Mouse (Mus musculus) ES-E14 (cell line): Measurements from ENCODE around the gene Btbd16. TPM values are rescaled to one million over a fixed set of nuclear protein-coding genes. Genes with fewer than 3 reads are reported as not detected.

ENCODE experiments used
- DNase-seq: peaks from one replicate; pipeline ENCODE4 v3.0.0-alpha.2; 2013; ENCODE audit warnings: low read depth, low spot score
- H3K27ac ChIP-seq: 2 replicates; pipeline ENCODE4 v1.5.1; 2012; ENCODE audit warnings: low read depth, mild to moderate bottlenecking, low read length, moderate library complexity, mixed read lengths; ENCODE audit not compliant: poor library complexity, insufficient read depth, severe bottlenecking
- H3K36me3 ChIP-seq: 2 replicates; pipeline ENCODE4 v1.6.1; 2012; ENCODE audit warnings: mild to moderate bottlenecking, low read length, moderate library complexity, mixed read lengths; ENCODE audit not compliant: control insufficient read depth, poor library complexity, insufficient read depth, severe bottlenecking
- H3K4me1 ChIP-seq, 2 experiments: fragments of 150-350 bp in 1 of 2; sonication (generic) in 1 of 2; 2 replicates each; pipeline ENCODE4 v1.6.1; 2012; ENCODE audit warnings: low read length in 2 of 2, mild to moderate bottlenecking in 1 of 2, mixed read lengths in 1 of 2; ENCODE audit not compliant: control insufficient read depth in 2 of 2, insufficient read depth in 2 of 2, poor library complexity in 1 of 2
- H3K4me3 ChIP-seq, 2 experiments: fragments of 150-350 bp in 1 of 2; sonication (generic) in 1 of 2; 2 replicates each; pipeline ENCODE4 v1.5.1; 2012; ENCODE audit warnings: low read length in 2 of 2, low read depth in 1 of 2, mild to moderate bottlenecking in 1 of 2, mixed read lengths in 1 of 2; ENCODE audit not compliant: insufficient read depth in 1 of 2, poor library complexity in 1 of 2, severe bottlenecking in 1 of 2
- H3K9ac ChIP-seq: 2 replicates; pipeline ENCODE4 v1.6.1; 2012; ENCODE audit warnings: low read depth, mild to moderate bottlenecking, low read length, mixed read lengths; ENCODE audit not compliant: poor library complexity, insufficient read depth, severe bottlenecking
- H3K9me3 ChIP-seq: fragments of 150-350 bp; sonication (generic); 2 replicates; pipeline ENCODE4 v1.6.1; 2012; ENCODE audit warnings: low read depth, mild to moderate bottlenecking, low read length; ENCODE audit not compliant: control insufficient read depth, insufficient read depth
- CHD2 ChIP-seq: IDR thresholded peaks from 2 replicates; pipeline ENCODE4 v1.6.1; 2014; ENCODE audit warnings: mild to moderate bottlenecking, low read depth, low read length, inconsistent platforms
- HCFC1 ChIP-seq: IDR thresholded peaks from 2 replicates; pipeline ENCODE4 v1.6.1; 2012; ENCODE audit warnings: low read length, inconsistent platforms, borderline replicate concordance; ENCODE audit not compliant: insufficient read depth
- MAFK ChIP-seq: IDR thresholded peaks from 2 replicates; pipeline ENCODE4 v1.6.1; 2014; ENCODE audit warnings: mild to moderate bottlenecking, low read depth, low read length, inconsistent platforms; ENCODE audit not compliant: insufficient read depth
- ZC3H11A ChIP-seq: IDR thresholded peaks from 2 replicates; pipeline ENCODE4 v1.6.1; 2012; ENCODE audit warnings: low read depth, mild to moderate bottlenecking, inconsistent platforms, low read length, borderline replicate concordance
- ZNF384 ChIP-seq: IDR thresholded peaks from 2 replicates; pipeline ENCODE4 v1.6.1; 2012; ENCODE audit warnings: low read depth, low read length, inconsistent platforms
- in situ Hi-C, 2 experiments: fragments of 600-800 bp; cut with MboI; formaldehyde crosslinking; loops; one replicate each; pipeline ENCODE4 v1.15.1; 2025; ENCODE audit warnings: low sequenced_read_pairs in 2 of 2, inconsistent platforms in 1 of 2; ENCODE audit not compliant: unreplicated experiment in 2 of 2
- total RNA-seq: library from RNA; depleted of rRNA; stranded (reverse); fragments of 300-350 nt; gene quantifications from 2 replicates; pipeline ENCODE4 v1.2.3, GENCODE M21; 2012

The Btbd16 gene
- total RNA-seq, 1 experiment, result 0.09 TPM

- Histone ChIP-seq H3K36me3 (no peaks in the 10 kb centered on the region), H3K9ac (no peak overlapping the region), H3K27ac (no peak overlapping the region), H3K4me1 (no peaks in the 10 kb centered on the region), H3K4me3 (no peak overlapping the region), H3K9me3 (no peaks in the 10 kb centered on the region)
- TF ChIP-seq MAFK, result no peak
- TF ChIP-seq ZC3H11A, result no peak
- TF ChIP-seq HCFC1, result no peak
- TF ChIP-seq CHD2, result no peak
- no peak for TF ChIP-seq ZNF384
- DNase-seq, result no peak
- in situ Hi-C loops, result no loop called here
Measured at GRCm38 (mm10) chr7:130815601-130816000, 41.7 kb downstream of the Btbd16 start.

GRCm38 (mm10) chr7:130816243-130816642 is 42.4 kb downstream of the Btbd16 start:
- Histone ChIP-seq H3K27ac (no peak overlapping the region), H3K4me3 (no peak overlapping the region), H3K9ac (no peak overlapping the region), H3K4me1 (no peaks in the 10 kb centered on the region), H3K9me3 (no peaks in the 10 kb centered on the region), H3K36me3 (no peaks in the 10 kb centered on the region)
- in situ Hi-C loops, result no loop called here
- TF ChIP-seq CHD2 (no peak), MAFK (no peak), ZC3H11A (no peak), ZNF384 (no peak), HCFC1 (no peak)
- DNase-seq, result no peak

GRCm38 (mm10) chr7:130818813-130819212 is 44.9 kb downstream of the Btbd16 start:
- no peaks in the 10 kb centered on the region for H3K9me3 ChIP-seq
- TF ChIP-seq ZC3H11A, result no peak
- no peak for TF ChIP-seq MAFK
- no peak for TF ChIP-seq CHD2
- TF ChIP-seq HCFC1, result no peak
- TF ChIP-seq ZNF384, result no peak
- no peak overlapping the region for H3K27ac ChIP-seq
- in situ Hi-C loops, result no loop called here
- no peak overlapping the region for H3K4me3 ChIP-seq
- no peak overlapping the region for H3K9ac ChIP-seq
- DNase-seq, result no peak
- H3K36me3 ChIP-seq, result no peaks in the 10 kb centered on the region
- H3K4me1 ChIP-seq, result no peaks in the 10 kb centered on the region

GRCm38 (mm10) chr7:130819624-130820023 is 45.8 kb downstream of the Btbd16 start:
- no peak overlapping the region for H3K9ac ChIP-seq
- TF ChIP-seq HCFC1, result no peak
- no peak for TF ChIP-seq MAFK
- no peak for TF ChIP-seq ZC3H11A
- no peak for TF ChIP-seq ZNF384
- TF ChIP-seq CHD2, result no peak
- no peak overlapping the region for H3K27ac ChIP-seq
- no peaks in the 10 kb centered on the region for H3K4me1 ChIP-seq
- H3K4me3 ChIP-seq, result no peak overlapping the region
- no peak for DNase-seq
- no peaks in the 10 kb centered on the region for H3K9me3 ChIP-seq
- H3K36me3 ChIP-seq, result no peaks in the 10 kb centered on the region
- in situ Hi-C loops, result no loop called here

GRCm38 (mm10) chr7:130823992-130824391 is 50.1 kb downstream of the Btbd16 start:
- Histone ChIP-seq H3K36me3 (no peaks in the 10 kb centered on the region), H3K4me1 (no peaks in the 10 kb centered on the region), H3K9ac (no peak overlapping the region), H3K4me3 (no peak overlapping the region), H3K27ac (no peak overlapping the region), H3K9me3 (no peaks in the 10 kb centered on the region)
- in situ Hi-C loops, result no loop called here
- no peak for TF ChIP-seq CHD2
- no peak for TF ChIP-seq HCFC1
- no peak for TF ChIP-seq ZC3H11A
- TF ChIP-seq ZNF384, result no peak
- no peak for TF ChIP-seq MAFK
- no peak for DNase-seq
